8 mouse cellular contexts compared by ENCODE assay signal in genomic region chr1:187997584-187998338, GRCm38 (mm10).
DNase-seq lines count a peak whose midpoint lies in the region; ATAC-seq and TF ChIP-seq lines count a peak whose summit lies in the region.

No protein-coding gene starts in this region.

- no peak overlapping the region; the same call in 1 of the 2 replicates for H3K27ac ChIP-seq in hindbrain, postnatal 0 days

- intact Hi-C loops in gastrocnemius, postnatal 14 days (cut with DNase I; ENCODE audit: low total_unique reads): no loop called here

- 1% methylated on average over 39 of the region's 39 CpGs for WGBS in hindbrain, postnatal 0 days

- H3K36me3 ChIP-seq in hindbrain, postnatal 0 days (ENCODE audit: insufficient read depth, low read length): no peaks in the 10 kb centered on the region

- peak overlapping the region; percentile 86 for H3K4me2 ChIP-seq in hindbrain, postnatal 0 days (ENCODE audit: low read depth, low read length)

- H3K9ac ChIP-seq in hindbrain, postnatal 0 days (replicated peaks; ENCODE audit: low read length): peak overlapping the region; percentile 38; the same call in 1 of the 2 replicates

- peak; percentile 90 for DNase-seq in adrenal gland, adult 2 months
- DNase-seq in embryo, embryonic 10.5 days (ENCODE audit: low spot score): peak; percentile 86
- peak; percentile 53 for DNase-seq in gastrocnemius, postnatal 14 days
- DNase-seq in hindbrain, postnatal 0 days (ENCODE audit: low spot score): peak; percentile 88
- peak; percentile 9 to 43 for DNase-seq in left cerebral cortex, adult 9 months (ENCODE audit: low spot score in 2 of 2)
- DNase-seq in lung, postnatal 36 days: peak; percentile 56
- peak; percentile 74 for DNase-seq in retina, postnatal 7 days (ENCODE audit: low read depth, low spot score)
- no peak for DNase-seq in thymus, postnatal 0 days (ENCODE audit: low spot score)

- peak; percentile 85 for ATAC-seq in hindbrain, postnatal 0 days

- H3K4me3 ChIP-seq in hindbrain, postnatal 0 days (ENCODE audit: low read length): peak overlapping the region; percentile 51

- H3K4me1 ChIP-seq in hindbrain, postnatal 0 days (ENCODE audit: insufficient read depth, low read length): no peaks in the 10 kb centered on the region; the same call in 1 of the 2 replicates

- TF ChIP-seq CTCF in hindbrain, postnatal 0 days (IDR thresholded peaks at IDR 0.05; ENCODE audit: low read depth): no peak

- no peaks in the 10 kb centered on the region for H3K27me3 ChIP-seq in hindbrain, postnatal 0 days (ENCODE audit: insufficient read depth, low read length)

- H3K9me3 ChIP-seq in hindbrain, postnatal 0 days (ENCODE audit: low read length): no peaks in the 10 kb centered on the region
